Mouse (Mus musculus) olfactory bulb, adult 2 months (tissue): ENCODE results near the gene Krt18. TPM values are rescaled to one million over a fixed set of nuclear protein-coding genes. Genes with fewer than 3 reads are reported as not detected.

Source experiments
- H3K27ac ChIP-seq: fragments of 200-500 bp; 2 replicates; pipeline ENCODE4 v1.5.1; 2012; ENCODE audit warnings: low read depth, low read length; ENCODE audit not compliant: insufficient read depth
- H3K4me1 ChIP-seq: fragments of 200-500 bp; 2 replicates; pipeline ENCODE4 v1.6.1; 2012; ENCODE audit warnings: low read length; ENCODE audit not compliant: control insufficient read depth, insufficient read depth
- H3K4me3 ChIP-seq: fragments of 200-500 bp; 2 replicates; pipeline ENCODE4 v1.5.1; 2012; ENCODE audit warnings: mild to moderate bottlenecking, low read depth, low read length, moderate library complexity; ENCODE audit not compliant: insufficient read depth
- CTCF ChIP-seq: fragments of 200-500 bp; IDR thresholded peaks from 2 replicates; pipeline ENCODE4 v1.5.1; 2012; ENCODE audit warnings: low read depth, mild to moderate bottlenecking, low read length, moderate library complexity; ENCODE audit not compliant: insufficient read depth
- POLR2A ChIP-seq: fragments of 200-500 bp; IDR thresholded peaks from 2 replicates; pipeline ENCODE4 v1.6.1; 2012; ENCODE audit warnings: mild to moderate bottlenecking, low read depth, low read length, moderate library complexity; ENCODE audit not compliant: insufficient read depth
- WGBS: fragments of 180-500 bp; shearing (Covaris S2); methylation state at CpG from one replicate; pipeline ENCODE4 v1.1.7; 2018; 5-methylcytosine and 5-hydroxymethylcytosine counted together
- polyA plus RNA-seq: library from polyadenylated mRNA; stranded (reverse); fragments of >200 nt; gene quantifications from 2 replicates; pipeline ENCODE4 v1.2.4, GENCODE M21; 2012; ENCODE audit warnings: low replicate concordance; ENCODE audit not compliant: missing spikeins, insufficient read depth, insufficient read length

The Krt18 gene
- polyA plus RNA-seq, 1 experiment: not detected

GRCm38 (mm10) chr15:102048006-102048405 is 20.0 kb downstream of the Krt18 start:
- no peak overlapping the region for H3K4me3 ChIP-seq
- WGBS: 83% methylated on average over 6 of the region's 6 CpGs

GRCm38 (mm10) chr15:102049871-102050270 is 21.9 kb downstream of the Krt18 start:
- Histone ChIP-seq H3K4me3 (no peak overlapping the region), H3K27ac (no peak overlapping the region), H3K4me1 (peaks cover 4% of the 10 kb centered on the region; the same call in 1 of the 2 replicates)
- TF ChIP-seq CTCF (no peak), POLR2A (no peak)

More at GRCm38 (mm10) chr15:102048006-102048405, 20.0 kb downstream of the Krt18 start:
- no peak for TF ChIP-seq CTCF
- no peak for TF ChIP-seq POLR2A
- no peak overlapping the region for H3K27ac ChIP-seq
- H3K4me1 ChIP-seq: peaks cover 4% of the 10 kb centered on the region; the same call in 1 of the 2 replicates

GRCm38 (mm10) chr15:102051920-102052683 is 24.1 kb downstream of the Krt18 start:
- Histone ChIP-seq H3K4me3 (peak overlapping the region; percentile 61), H3K4me1 (peaks cover 4% of the 10 kb centered on the region; the same call in 1 of the 2 replicates), H3K27ac (no peak overlapping the region)
- 1% methylated on average over 30 of the region's 33 CpGs for WGBS
- TF ChIP-seq CTCF: no peak
- TF ChIP-seq POLR2A: no peak

- no peak overlapping the region for H3K27ac ChIP-seq
- H3K4me3 ChIP-seq: no peak overlapping the region
- WGBS: 92% methylated on average over 15 of the region's 15 CpGs
These were observed 28.7 kb downstream of the Krt18 start for GRCm38 (mm10) chr15:102056495-102057174.

GRCm38 (mm10) chr15:102065661-102066325 is 37.8 kb downstream of the Krt18 start:
- Histone ChIP-seq H3K4me3 (no peak overlapping the region), H3K27ac (no peak overlapping the region), H3K4me1 (peaks cover 3% of the 10 kb centered on the region; the same call in 1 of the 2 replicates)
- WGBS: 3% methylated on average over 20 of the region's 20 CpGs
- TF ChIP-seq POLR2A (no peak), CTCF (peak; percentile 100)

More at GRCm38 (mm10) chr15:102056495-102057174, 28.7 kb downstream of the Krt18 start:
- no peak for TF ChIP-seq POLR2A
- peaks cover 4% of the 10 kb centered on the region; the same call in 1 of the 2 replicates for H3K4me1 ChIP-seq

- H3K4me1 ChIP-seq: peaks cover 2% of the 10 kb centered on the region; the same call in 1 of the 2 replicates
- 73% methylated on average over 13 of the region's 13 CpGs for WGBS
- TF ChIP-seq POLR2A: no peak
- no peak for TF ChIP-seq CTCF
- no peak overlapping the region for H3K27ac ChIP-seq
- no peak overlapping the region for H3K4me3 ChIP-seq
These were observed 42.8 kb downstream of the Krt18 start for GRCm38 (mm10) chr15:102070476-102071467.

GRCm38 (mm10) chr15:102072963-102073558 is 45.1 kb downstream of the Krt18 start:
- Histone ChIP-seq H3K4me3 (peak overlapping the region; percentile 83), H3K27ac (no peak overlapping the region), H3K4me1 (peaks cover 2% of the 10 kb centered on the region; the same call in 1 of the 2 replicates)
- 11% methylated on average over 6 of the region's 6 CpGs for WGBS
- no peak for TF ChIP-seq POLR2A
